Mouse (Mus musculus) embryonic fibroblast, embryonic 13.5 days (primary cell): ENCODE measurements around the gene Hoxb4. TPM values are rescaled to one million over a fixed set of nuclear protein-coding genes. Genes with fewer than 3 reads are reported as not detected.

Experiments
- H3K27ac ChIP-seq: 2 replicates; pipeline ENCODE4 v1.5.1; 2012; ENCODE audit warnings: low read length, control low read depth, inconsistent platforms; ENCODE audit not compliant: insufficient read depth
- H3K4me1 ChIP-seq: 2 replicates; pipeline ENCODE4 v1.6.1; 2011; ENCODE audit warnings: low read length; ENCODE audit not compliant: control insufficient read depth, insufficient read depth
- H3K4me3 ChIP-seq: 2 replicates; pipeline ENCODE4 v1.5.1; 2011; ENCODE audit warnings: mild to moderate bottlenecking, control low read depth, low read length; ENCODE audit not compliant: insufficient read depth
- CTCF ChIP-seq: IDR thresholded peaks from 2 replicates; pipeline ENCODE4 v1.5.1; 2011; ENCODE audit warnings: mild to moderate bottlenecking, control low read depth, low read length, moderate library complexity, borderline replicate concordance; ENCODE audit not compliant: insufficient read depth
- POLR2A ChIP-seq: IDR thresholded peaks from 2 replicates; pipeline ENCODE4 v1.6.1; 2011; ENCODE audit warnings: low read depth, mild to moderate bottlenecking, control low read depth, low read length, moderate library complexity
- polyA plus RNA-seq: library from polyadenylated mRNA; stranded (reverse); fragments of >200 nt; gene quantifications from 2 replicates; pipeline ENCODE4 v1.2.4, GENCODE M21; 2011; ENCODE audit warnings: low read depth; ENCODE audit not compliant: missing spikeins, insufficient read length

Gene Hoxb4
- polyA plus RNA-seq, 1 experiment: 8.3 TPM

GRCm38 (mm10) chr11:96291681-96292564, 26.1 kb upstream of the Hoxb4 start, which contains the start of gene Hoxb6:
Gene Hoxb6, plus strand, starts transcription at chr11:96292476.
- TF ChIP-seq CTCF (no peak), POLR2A (peak; percentile 71)
- no peaks in the 10 kb centered on the region for H3K4me1 ChIP-seq
- peak within 1 kb of the TSS; percentile 58 for H3K4me3 ChIP-seq
- H3K27ac ChIP-seq: peak within 1 kb of the TSS; percentile 77

DNA sequence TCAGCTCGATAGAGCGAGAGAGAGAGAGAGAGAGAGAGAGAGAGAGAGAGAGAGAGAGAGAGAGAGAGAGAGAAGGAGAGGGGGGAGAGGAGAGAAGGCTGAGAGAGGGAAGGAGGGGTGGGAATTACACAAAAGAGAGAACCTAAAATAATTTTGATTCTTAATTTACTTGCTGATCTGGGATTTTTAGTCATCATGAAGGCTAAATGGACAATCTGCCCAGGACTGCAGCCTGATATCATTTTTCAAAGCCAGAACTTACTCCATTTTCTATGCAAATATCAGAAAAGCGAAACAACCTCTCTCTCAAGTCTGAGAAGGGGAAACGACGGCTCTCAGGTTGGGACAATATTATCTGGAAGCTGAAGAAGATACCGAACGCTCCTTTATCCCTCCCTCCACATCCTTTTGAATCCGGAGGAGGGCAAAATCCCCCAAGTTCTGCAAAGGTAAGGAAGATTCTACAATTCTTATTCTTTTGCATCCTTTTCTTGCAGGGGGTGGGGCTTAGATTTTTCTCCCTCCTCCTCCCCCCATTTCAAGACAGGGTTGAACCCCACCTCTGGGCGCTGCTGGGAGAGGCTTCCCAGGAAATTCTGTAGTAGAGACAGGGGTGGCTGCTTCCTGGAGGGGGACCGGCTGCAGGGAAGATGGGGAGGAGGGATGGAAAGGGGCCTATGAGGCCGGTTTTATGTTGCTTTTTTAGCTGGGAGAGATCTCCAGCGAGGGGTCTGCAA, 25.3 kb upstream of the Hoxb4 start:
- no peaks in the 10 kb centered on the region for H3K4me1 ChIP-seq
- H3K27ac ChIP-seq: peak overlapping the region; percentile 75
- TF ChIP-seq CTCF (no peak), POLR2A (peak; percentile 28; the same call in 1 of the 2 replicates)

DNA sequence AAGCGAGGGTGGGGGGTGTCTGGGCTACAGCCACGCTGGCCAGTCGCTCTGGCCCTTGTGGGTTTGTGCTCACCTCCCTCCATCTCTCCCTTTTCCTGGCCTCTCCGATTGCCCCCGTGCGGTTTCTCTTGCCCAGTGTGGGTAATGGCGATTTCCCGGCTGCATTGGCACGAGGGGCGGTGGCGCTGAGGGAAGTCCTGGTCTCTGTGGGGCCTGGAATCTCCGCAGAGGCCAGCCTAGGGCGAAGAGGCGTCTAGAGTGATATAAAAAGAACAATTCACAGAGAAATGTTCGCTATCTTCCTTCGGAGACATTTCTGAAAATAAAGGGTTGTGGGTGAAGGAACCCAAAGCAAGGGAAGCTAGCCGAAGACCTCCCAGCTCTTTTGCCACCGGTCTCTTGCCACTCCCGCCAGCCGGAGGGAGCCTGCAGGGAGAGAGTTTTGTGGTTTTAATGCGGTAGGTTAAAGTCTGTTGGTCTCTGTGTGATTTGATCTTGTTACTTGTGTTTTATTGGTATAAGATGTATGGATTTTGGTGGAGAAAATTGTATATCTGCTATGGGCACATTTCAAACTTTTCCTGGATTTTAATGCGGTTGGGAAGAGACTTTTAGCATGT, 24.7 kb upstream of the Hoxb4 start:
- Histone ChIP-seq H3K4me1 (no peaks in the 10 kb centered on the region), H3K27ac (peak overlapping the region; percentile 75), H3K4me3 (peak overlapping the region; percentile 58)
- TF ChIP-seq POLR2A (0 out of 2 replicates have a peak, but pooled peaks have one; percentile 1), CTCF (no peak)

More for the DNA sequence above, 25.3 kb upstream of the Hoxb4 start:
- H3K4me3 ChIP-seq: peak overlapping the region; percentile 58

GRCm38 (mm10) chr11:96294245-96295091, 23.6 kb upstream of the Hoxb4 start:
- peak overlapping the region; percentile 58 for H3K4me3 ChIP-seq
- H3K27ac ChIP-seq: peak overlapping the region; percentile 57
- no peaks in the 10 kb centered on the region for H3K4me1 ChIP-seq
- TF ChIP-seq CTCF (peak; percentile 64; the same call in 1 of the 2 replicates), POLR2A (no peak; the same call in 1 of the 2 replicates)

GRCm38 (mm10) chr11:96295092-96295835, 22.8 kb upstream of the Hoxb4 start:
- peak overlapping the region; percentile 57; the same call in 1 of the 2 replicates for H3K27ac ChIP-seq
- TF ChIP-seq CTCF (no peak), POLR2A (no peak)
- peak overlapping the region; percentile 58 for H3K4me3 ChIP-seq
- H3K4me1 ChIP-seq: no peaks in the 10 kb centered on the region

DNA sequence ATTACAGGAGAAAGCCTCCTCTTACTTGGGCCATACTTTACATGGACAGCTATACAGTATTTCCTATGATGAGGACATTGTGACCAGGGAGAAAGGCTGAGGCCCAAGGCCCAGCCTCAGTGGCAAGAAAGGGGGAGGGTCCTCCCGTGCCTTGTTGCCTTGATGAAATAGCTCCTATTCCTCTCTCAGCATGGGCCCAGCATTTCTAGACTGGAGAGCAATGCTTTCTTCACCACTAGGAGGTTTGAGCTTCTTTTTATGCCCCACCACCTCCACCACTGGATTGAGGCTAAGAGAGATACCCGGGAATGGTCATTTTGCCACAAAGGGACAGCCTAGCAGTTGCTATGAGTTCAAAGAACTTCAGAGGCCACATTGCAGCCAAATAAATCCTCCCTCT, 21.1 kb upstream of the Hoxb4 start:
- Histone ChIP-seq H3K27ac (peak overlapping the region; percentile 19), H3K4me1 (no peaks in the 10 kb centered on the region), H3K4me3 (peak overlapping the region; percentile 58)
- no peak for TF ChIP-seq CTCF
- no peak for TF ChIP-seq POLR2A

DNA sequence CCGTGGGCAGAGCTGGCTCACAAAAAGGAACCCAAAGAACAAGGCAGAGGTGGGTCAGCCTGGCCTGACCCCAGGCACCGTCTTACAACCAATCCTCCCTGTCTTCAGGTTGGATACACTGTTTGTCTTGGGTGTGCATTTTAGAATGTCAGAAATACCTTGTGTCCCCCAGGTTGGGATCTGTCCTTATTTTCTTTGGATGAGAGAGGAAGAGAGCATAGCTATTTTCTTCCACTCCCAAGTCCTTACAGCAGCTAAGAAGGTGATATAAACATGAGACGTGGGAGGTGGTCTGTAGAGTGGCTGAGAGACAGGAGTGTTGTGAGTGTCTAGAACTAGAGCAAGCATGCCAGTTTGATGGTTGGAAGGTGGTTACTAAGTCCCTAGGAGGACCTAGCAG, 20.6 kb upstream of the Hoxb4 start:
- TF ChIP-seq CTCF (no peak), POLR2A (no peak)
- Histone ChIP-seq H3K27ac (peak overlapping the region; percentile 19), H3K4me3 (0 out of 2 replicates have a peak overlapping the region, but pooled peaks have one; percentile 58), H3K4me1 (no peaks in the 10 kb centered on the region)

GRCm38 (mm10) chr11:96297968-96298635, 20.0 kb upstream of the Hoxb4 start:
- Histone ChIP-seq H3K27ac (peak overlapping the region; percentile 8; the same call in 1 of the 2 replicates), H3K4me1 (no peaks in the 10 kb centered on the region), H3K4me3 (no peak overlapping the region)
- no peak for TF ChIP-seq CTCF
- no peak for TF ChIP-seq POLR2A
